Mouse (Mus musculus) frontal cortex, postnatal 25 days (tissue): Measurements from ENCODE around the gene Diras1.
"Not testable (repeated sequence)": the region's sequence is repeated elsewhere in the genome, so short reads cannot be mapped to it uniquely, and the experiment has no call there.

Experiments
- DNase-seq, 2 experiments: peaks; one replicate each; pipeline ENCODE4 v3.0.0; 2022; ENCODE audit warnings: low spot score in 2 of 2

The Diras1 gene

DNA sequence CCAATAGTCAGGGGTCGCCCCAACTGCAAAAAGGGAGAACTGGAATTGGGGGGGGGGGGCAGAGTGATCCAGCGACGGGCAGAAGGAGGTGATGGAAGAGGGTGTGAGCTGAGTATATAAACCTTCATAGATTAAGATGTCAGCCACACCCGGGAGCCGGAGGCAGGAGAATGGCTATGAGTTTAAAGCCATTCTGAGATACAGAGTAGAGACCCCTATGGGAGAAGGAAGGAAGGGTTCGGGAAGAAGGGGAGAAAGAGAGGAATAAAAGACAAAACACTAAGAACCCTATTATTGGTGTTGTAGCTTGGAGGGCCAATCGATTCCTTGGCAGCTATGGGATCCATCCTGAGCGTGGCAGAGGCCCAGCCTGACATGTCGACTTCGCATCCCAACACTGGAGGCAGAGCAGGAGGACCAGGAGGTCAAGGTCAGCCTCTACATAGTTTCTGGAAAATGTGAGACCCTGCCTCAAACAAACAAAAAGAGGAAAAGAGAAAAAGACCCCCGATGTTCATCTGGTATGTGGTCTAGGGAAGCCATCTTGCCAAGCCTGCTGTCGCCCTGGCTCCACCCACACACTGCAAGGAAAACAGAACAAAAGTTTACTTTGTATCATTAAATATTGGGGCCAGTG lies at the start of gene Diras1:
TSS of gene Diras1 (minus strand) at position 24 of the 637 bp plus-strand sequence.
- no peak for DNase-seq

- DNase-seq, result no peak
These were observed 48.0 kb upstream of the Diras1 start for GRCm38 (mm10) chr10:81073464-81073863.

GRCm38 (mm10) chr10:81072290-81072689 lies 46.8 kb upstream of the Diras1 start:
- DNase-seq, result no peak

DNA sequence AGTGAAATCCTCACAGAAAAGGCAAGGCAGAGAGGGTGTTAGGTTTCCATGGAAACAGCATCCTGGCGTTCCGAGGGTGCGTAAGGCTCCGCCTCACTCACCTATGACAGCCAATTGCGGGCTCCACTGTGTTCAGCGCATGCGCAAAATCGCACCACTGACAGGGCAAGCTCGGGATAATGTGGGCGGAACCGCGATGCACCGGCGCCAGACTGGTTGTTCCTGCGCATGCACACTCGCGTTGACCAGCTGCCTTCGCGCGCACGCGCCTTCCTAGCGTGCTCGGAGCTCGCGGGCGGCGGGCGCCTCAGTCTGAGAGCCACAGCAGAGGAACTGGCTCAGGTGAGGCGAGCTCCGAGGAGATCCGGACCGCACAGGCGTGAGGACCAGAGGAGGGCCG lies 44.4 kb upstream of the Diras1 start, which contains the start of gene Thop1:
TSS of gene Thop1 (plus strand) at position 200 of the 400 bp plus-strand sequence.
- peak; percentile 86 to 93 for DNase-seq

GRCm38 (mm10) chr10:81068706-81069105 lies 43.2 kb upstream of the Diras1 start:
- DNase-seq, result no peak

DNA sequence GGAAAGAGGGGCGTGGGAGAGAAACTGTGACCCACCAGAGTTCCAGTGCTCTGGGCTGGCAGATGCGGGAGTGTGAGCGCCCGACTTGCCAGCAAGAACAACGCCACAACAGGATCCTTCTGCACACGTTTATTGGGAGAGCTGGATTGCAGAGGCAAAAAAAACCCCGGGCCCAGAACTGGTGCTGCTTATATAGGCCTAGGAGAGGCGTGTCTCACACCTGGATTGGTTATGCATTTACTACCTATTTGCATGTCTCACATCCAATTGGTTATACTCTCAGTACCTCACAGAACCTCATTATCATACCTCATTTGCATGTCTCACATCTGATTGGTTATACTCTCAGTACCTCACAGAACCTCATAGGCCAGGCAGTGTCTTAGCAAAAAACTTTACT lies 39.1 kb upstream of the Diras1 start:
- DNase-seq, result not testable (repeated sequence)

DNA sequence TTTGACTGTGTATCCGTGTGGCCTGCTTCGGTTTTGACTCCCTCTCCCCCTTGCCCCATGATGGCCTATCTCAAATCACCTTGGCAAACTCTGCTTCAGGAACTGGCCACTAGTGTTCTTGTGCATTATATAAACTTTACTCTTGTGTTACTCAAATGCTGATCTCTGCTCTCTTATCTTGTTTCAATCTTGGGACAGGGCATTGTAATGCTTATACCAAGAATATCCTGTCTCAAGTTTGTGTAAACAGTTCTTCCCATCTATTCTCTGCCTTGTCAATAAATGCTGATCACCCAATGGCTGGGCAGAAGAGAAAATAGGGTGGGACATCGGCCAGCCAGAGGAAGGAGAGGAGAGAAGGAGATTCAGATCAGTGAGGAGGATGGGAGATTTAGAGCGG lies 37.2 kb upstream of the Diras1 start:
- DNase-seq, result no peak

DNA sequence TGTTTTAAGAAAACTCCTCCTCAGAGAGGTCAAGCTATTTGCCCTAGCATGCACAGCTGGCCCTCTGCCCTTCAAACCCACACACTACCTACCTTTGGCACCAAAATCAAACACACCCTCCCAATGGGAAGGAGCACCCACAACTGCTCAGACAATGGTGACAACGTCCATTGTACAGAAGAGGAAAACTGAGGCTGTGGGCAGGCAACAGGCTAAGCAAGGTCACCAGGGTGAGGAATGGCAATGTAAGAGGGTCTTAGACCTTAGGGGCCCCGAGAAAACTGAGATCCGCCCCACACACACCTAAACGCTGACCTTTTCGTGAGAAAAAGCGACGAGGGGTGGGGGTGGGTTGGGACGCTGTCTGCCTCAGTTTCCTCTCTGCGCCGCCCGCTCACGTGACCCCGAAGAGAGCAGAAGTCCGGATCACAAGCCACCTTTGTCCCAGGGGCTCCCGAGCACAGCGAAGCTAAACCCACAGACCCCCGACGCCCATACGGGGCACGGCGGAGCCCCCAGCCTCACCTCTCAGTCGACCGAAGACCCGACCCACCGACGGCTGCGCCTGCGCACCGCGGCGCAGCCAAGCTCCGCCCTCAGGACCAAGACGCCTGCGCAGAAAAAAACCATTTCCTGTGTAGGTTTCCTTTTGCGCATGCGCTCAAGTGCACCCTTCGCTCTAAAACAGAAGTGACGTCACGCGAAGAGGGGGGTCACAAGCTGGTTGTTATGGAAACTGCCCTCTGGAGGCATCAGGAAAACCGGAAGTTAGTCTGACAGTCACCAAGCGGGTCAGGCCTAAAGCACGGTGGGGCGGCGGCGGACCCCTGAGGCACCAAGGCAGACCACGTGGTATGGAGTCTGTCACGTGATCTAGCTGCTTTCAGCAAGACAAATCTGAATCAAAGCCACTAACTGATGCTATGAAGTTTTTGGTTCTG lies 34.4 kb upstream of the Diras1 start, which contains the start of gene Sgta:
TSS of gene Sgta (minus strand) at position 579 of the 941 bp plus-strand sequence.
- peak; percentile 98 to 99 for DNase-seq

DNA sequence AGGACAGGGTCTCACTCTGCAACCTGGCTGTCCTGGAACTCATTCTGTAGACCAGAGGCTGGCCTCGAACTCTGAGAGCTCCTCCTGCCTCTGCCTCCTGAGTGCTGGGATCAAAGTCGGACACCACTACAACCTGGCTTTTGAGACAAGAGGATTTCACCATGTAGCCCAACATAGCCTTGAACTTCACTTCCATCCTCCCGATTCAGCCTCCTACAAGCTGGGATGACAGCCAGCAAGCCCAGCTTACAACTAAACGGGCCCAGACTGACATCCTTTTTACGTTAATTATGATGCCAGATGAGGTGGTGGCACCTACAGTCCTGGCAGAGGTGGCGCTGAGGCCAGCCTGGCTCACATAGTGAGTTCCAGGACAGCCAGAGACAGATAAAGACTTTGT lies 33.4 kb upstream of the Diras1 start:
- DNase-seq, result no peak

GRCm38 (mm10) chr10:81057406-81058130 lies 32.1 kb upstream of the Diras1 start:
- DNase-seq, result no peak

DNA sequence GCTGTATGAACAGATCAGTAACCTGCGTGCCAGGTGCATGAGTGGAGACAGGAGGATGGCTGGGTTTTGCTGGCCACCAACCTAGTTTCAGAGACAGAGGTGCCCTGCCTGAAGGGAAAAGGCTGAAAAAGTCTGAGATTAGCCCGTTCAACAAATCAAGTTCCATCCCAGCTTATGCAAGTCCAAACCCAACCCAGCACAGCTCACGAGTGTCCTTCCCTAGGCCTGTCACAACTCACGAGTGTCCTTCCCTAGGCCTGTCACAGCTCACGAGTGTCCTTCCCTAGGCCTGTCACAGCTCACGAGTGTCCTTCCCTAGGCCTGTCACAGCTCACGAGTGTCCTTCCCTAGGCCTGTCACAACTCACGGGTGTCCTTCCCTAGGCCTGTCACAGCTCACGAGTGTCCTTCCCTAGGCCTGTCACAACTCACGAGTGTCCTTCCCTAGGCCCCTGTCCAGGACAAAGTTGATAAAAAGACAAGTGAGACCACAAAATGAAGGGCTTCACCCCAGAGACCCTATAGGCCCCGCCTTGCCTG lies 30.4 kb upstream of the Diras1 start:
- not testable (repeated sequence) for DNase-seq

GRCm38 (mm10) chr10:81055169-81055568 lies 29.7 kb upstream of the Diras1 start:
- no peak for DNase-seq

DNA sequence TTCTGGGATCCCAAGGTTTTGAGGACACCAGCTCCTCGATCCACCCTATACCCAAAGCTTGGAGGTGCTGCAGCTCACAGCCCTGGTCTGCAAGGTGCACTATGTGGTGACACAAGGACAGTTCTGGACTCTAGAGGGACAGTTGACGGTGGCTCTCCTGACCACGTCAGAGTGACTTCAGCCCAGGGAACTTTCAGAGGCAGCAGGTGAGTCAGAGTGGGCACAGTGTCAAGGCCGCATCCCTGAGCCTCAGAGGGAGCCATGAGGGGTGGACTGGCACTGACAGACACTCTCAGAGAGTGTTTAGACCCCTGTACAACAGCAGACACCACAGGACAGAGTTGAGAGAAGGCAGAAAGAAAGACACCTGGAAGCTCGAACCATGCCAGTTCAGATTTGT lies 27.1 kb upstream of the Diras1 start:
- DNase-seq, result no peak

GRCm38 (mm10) chr10:81051133-81051532 lies 25.7 kb upstream of the Diras1 start:
- DNase-seq, result no peak

DNA sequence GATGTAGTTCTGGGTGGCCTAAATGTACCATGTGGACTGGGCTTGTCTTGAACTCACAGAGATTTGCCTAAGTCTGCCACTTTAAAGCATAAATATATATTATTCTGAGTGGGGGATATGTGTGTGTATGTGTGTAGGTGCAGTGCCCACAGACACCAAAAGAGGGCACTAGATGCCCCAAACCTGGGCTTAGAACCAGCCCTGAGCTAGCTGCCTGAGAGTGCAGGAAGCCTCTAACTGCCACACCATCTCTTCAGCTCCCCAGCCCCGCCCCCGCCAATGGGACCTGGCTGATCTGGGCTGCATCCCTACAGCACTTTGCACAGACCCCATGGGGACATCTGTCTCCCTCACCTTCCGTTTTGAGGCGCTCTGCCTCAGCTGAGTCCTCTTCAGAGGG lies 25.2 kb upstream of the Diras1 start:
- DNase-seq, result no peak

DNA sequence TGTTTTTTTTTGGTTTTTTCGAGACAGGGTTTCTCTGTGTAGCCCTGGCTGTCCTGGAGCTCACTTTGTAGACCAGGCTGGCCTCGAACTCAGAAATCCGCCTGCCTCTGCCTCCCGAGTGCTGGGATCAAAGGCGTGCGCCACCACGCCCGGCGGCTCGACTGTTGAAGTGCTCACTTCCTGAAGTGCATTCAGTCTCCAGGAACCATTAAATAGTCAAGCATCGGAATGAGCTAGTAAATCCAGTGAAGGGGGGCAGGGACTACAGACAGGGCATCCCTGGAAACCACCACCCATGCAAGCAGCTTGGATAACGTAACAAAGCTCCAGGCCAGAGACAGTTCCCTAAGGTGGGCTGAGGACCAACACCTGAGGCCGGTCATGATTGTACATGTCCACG lies 19.8 kb upstream of the Diras1 start:
- not testable (repeated sequence) for DNase-seq

GRCm38 (mm10) chr10:81041458-81042175 lies 16.2 kb upstream of the Diras1 start:
- peak; percentile 72 to 73 for DNase-seq

- DNase-seq, result peak; percentile 100
These were observed 11.6 kb upstream of the Diras1 start, which contains the start of gene Slc39a3 for GRCm38 (mm10) chr10:81036988-81037580. Gene Slc39a3, minus strand, starts transcription at chr10:81037426.

GRCm38 (mm10) chr10:81036251-81036650 lies 10.8 kb upstream of the Diras1 start:
- DNase-seq, result no peak

DNA sequence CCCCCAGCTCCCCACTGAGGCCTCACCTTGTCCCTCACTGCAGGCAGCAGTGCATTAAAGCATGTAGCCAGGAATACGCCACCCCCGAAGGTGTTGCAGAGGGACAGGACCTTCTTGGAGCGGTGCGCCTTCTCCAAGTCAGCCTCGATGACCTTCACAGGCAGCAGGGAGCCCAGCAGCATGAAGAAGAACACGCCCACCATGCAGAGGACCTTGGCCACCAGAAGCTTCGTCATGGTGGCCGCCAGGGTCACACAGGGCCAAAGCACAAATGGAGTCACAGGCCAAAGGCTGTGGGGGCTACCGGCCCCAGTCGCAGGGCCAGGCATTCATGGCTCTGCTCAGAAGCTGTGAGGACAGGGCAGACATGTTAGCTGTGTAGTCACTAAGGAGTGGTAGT lies 8.1 kb upstream of the Diras1 start:
- no peak for DNase-seq

GRCm38 (mm10) chr10:81029031-81029430 lies 3.6 kb upstream of the Diras1 start:
- no peak for DNase-seq
